Mouse (Mus musculus) heart, adult 11 months (tissue): ENCODE results near the gene Gm10337.

Experiments used
- DNase-seq: peaks from one replicate; pipeline ENCODE4 v3.0.0; 2022

Gene Gm10337

DNA sequence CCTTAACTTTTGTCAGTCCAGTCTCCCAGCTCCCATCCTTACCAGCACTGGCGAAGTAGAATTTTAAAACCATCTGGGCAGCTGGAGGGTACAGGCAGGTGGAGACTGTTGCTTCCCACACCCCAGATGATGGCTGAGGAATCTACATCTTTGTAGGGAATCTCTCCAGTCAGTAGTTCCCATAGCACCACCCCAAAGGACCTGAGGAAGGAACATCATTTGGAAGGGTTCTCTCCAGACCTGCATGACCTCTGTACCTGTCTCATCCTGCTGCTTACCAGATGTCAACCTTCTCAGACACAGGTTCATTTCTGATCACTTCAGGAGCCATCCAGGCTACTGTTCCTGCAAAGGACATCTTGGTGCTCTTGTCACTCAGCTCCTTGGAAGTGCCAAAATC lies at the start of gene Gm10337:
TSS of gene Gm10337 (plus strand) at position 276 of the 400 bp plus-strand sequence.
- DNase-seq, result peak; percentile 82

DNA sequence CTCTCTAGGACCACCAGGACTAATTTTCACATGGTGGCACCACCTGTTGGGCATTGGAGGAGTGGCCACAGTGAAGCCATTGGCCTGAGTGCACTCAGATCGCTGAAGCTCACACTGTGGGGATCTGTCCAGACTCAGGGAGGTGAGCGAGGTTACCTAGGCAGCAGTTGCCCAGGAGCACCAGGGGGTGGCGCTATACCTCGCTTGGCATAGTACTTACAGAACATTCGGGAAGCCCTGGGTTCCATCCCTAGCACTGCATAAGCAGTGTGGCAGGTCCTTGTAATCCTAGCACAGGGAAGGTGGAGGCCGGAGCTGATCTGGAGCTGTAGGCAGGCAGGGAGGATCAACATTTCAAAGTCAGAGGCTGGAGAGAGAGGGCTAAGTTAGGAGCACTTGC lies 47.5 kb upstream of the Gm10337 start:
- peak; percentile 91 for DNase-seq

DNA sequence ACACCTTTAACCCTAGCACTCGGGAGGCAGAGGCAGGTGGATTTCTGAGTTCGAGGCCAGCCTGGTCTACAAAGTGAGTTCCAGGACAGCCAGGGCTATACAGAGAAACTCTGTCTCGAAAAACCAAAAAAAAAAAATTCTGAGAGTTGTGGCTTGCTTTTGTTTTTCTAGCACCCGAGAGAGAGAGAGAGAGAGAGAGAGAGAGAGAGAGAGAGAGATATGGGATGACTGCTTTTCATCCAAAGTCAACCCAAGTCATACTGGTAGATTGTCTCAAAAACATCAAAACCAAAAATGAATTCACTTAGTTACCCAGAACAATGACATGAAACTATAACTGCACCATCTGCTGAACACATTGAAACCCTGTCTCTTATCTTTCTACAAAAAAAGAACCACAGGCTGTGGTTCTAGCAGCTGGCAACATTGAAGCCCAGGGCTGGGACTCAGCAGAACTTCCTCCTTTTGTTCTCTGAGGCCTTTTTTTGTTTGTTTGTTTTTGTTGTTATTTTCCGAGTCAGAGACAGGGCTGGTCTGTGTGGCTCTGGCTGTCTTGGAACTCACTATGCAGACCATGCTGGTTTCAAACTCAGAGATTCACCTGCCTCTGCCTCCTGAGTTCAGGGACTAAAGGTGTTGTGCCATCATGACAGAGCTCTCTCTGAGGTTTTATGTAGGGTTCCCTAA lies 45.3 kb upstream of the Gm10337 start:
- peak; percentile 97 for DNase-seq

DNA sequence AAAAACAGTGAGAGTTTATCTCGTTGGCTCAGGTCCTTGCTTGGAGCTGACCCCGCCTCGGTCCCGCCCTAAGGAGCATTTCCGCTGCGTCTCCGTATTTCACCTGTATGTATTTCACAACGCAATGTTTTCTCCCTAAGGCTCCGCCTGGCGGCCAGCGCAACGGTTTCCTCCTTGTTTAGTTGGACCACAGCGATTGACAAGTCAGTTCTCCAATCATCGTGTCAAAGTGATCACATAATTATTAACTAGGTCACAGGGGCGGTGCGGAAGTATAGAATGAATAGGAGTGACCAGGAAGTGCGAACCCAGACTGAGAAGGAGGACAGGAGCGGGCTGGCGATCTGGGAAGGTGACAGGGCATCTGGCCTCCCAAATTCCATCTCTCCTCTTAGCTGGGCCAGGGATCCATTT lies 44.6 kb upstream of the Gm10337 start, which contains the start of gene Prr13:
TSS of gene Prr13 (plus strand) at position 125 of the 414 bp plus-strand sequence.
- peak; percentile 99 for DNase-seq

DNA sequence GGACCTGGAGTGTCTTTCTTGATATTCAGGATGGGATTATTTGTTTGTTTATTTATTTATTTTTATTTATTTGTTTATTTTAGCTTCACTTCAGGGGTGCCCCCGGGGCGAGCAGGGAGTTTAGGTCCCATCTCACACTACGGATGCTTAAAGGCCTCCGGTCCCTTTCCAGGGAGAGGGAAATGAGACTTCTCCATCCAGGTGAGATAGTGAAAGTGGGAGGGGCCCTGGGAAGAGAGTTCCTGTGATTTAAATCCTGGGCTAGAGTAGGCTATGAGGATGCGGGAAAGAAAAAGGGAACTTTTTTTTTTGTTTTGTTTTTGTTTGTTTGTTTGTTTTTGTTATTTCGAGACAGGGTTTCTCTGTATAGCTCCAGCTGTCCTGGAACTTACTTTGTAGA lies 44.1 kb upstream of the Gm10337 start:
- peak; percentile 93 for DNase-seq

DNA sequence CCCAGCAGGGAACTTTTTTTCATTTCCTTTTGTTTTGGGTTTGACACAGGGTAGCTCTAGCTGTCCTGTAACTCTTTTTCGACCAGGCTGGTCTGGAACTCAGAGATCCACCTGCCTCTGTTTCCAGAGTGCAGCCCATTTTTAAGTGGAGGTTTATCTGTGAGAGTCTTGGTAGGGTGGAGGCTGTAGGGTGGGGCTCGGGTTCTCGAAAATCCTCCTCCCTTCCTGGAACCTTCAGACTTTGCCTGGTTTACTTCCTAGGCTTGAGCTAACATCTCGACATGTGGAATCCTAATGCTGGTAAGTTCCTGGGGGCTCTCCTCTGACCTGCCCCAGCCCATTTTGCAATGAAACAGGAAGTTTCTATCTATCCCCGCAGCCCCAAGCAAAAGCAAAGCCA lies 43.7 kb upstream of the Gm10337 start:
- peak; percentile 87 for DNase-seq

DNA sequence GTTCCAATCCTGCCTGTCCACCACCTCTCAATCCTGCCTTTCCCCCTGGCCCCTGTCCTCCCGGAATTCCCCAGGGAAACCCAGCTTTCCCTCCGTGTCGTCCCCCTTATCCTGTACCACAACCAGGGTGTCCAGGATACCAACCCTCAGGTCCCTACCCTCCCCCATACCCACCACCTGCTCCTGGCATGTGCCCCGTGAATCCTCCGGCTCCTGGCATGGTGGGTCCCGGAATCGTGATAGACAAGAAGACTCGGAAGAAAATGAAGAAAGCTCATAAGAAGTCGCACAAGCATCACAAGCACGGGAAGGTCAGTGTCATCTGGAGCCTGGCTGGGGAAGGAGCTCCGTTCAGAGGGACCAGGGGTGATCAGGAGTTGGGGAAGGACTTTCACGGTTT lies 43.1 kb upstream of the Gm10337 start:
- DNase-seq, result peak; percentile 95

DNA sequence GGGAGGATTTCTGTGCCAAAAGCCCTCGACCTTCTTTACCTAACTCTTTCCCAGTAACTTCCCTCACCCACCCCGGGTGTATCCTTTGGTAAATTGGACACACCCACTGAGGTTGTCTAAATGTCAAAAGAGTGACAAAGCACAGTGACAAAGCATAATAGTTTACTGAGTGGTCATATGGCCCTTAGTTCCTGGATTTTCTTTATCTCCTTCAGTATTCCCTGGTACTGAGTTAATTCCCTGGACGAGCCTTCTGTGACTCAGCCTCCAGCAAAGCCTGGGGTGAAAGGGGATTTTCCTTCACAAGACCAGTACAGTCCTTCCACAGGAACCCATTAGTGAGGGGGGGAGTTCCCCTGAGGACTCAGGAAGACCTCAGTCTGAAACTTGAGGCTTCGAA lies 42.6 kb upstream of the Gm10337 start:
- peak; percentile 93 for DNase-seq

DNA sequence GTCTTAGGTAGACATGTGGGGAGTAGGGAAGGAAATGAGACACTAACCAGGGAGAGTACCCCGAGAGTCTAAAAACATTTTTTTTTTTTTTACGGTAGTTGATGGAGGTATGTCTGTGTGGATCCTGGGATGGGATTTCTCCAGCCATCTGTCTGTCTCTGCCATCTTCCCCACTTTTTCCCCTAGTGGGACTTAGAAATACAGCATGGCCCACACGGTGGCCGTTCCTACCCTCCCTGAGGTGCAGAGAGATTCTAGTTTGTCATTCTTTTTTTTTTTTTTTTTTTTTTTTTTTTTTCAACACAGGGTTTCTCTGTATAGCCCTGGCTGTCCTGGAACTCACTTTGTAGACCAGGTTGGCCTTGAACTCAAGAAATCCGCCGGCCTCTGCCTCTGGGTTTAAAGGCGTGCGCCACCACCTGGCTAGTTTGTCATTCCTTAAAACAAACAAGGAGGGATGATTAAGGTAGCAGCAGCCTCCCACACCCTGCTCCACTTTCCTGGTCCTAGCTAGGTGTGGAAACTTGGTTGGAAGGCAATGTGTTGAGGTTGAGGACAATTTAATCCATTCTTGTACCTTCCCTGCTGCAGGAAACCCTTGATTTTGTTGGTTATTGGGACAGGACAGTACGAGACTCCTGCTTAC lies 42.0 kb upstream of the Gm10337 start:
- DNase-seq, result peak; percentile 55

DNA sequence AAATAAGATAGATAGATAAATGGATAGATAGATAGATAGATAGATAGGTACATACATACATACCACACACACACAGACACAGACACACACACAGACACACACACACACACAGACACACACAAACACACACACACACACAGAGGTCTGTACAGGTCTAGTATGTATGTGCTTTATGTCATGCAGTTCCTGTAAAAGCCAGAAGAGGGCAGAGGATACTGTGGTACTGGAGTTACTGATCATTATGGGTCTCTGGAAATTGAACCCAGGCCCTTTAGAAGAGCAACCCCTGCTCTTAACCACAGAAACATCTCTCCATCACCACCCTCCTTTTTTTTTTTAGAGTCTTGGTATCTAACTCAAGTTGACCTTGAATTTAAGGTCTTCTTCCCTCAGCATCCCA lies 39.9 kb upstream of the Gm10337 start:
- peak; percentile 59 for DNase-seq

DNA sequence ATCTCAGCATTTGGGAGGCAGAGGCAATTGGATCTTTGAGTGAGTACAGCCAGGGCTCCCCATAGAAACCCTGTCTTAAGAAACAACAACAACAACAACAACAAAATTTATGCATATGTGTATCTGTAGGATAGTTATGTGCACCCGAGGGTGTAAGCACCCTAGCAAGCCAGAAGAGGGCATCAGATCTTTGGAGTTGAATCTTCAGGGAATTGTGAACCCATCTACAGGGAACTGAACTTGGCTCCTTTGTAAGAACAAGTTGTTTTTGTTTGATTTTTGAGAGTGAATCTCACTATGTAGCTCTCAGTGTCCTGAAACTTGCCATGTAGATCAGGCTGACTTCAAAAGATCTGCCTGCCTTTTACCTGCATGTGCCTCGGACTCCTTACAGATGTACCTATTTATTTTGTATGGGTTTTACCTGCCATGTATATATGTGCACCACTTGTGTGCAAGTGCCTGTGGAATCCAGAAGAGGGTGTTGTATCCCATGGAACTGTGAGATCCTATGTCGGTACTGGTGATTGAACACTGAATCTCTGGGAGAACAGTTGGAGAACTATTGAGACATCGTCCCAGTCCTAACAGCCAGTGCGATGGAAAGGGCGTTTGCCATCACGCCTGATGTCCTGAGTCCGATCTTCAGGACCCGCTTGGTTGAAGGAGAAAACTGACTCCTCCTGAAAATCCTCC lies 34.7 kb upstream of the Gm10337 start:
- peak; percentile 86 for DNase-seq

DNA sequence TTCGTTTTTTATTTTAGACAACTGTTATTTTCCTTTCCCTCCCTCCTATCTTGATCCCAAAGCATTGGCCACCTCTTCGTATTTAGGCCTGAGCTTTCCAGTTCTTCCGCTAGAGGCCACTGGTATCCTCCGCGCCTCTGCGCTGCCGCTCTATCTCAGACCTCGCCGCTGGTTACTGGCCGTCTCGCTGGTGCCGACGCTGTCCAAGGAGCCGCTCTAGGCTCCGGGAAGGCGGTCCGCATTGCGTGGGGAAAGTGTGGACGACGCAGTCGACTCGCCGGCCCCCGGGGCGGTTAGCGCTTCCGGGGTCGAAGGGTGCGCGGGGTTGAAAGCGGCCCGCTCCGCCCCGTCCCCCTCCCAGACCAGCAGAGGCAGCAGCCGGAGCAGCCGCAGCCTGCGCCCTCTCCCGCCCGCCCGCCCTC lies 33.3 kb upstream of the Gm10337 start, which contains the start of gene Pcbp2:
TSS of gene Pcbp2 (plus strand) at position 357 of the 422 bp plus-strand sequence.
- DNase-seq, result peak; percentile 100

DNA sequence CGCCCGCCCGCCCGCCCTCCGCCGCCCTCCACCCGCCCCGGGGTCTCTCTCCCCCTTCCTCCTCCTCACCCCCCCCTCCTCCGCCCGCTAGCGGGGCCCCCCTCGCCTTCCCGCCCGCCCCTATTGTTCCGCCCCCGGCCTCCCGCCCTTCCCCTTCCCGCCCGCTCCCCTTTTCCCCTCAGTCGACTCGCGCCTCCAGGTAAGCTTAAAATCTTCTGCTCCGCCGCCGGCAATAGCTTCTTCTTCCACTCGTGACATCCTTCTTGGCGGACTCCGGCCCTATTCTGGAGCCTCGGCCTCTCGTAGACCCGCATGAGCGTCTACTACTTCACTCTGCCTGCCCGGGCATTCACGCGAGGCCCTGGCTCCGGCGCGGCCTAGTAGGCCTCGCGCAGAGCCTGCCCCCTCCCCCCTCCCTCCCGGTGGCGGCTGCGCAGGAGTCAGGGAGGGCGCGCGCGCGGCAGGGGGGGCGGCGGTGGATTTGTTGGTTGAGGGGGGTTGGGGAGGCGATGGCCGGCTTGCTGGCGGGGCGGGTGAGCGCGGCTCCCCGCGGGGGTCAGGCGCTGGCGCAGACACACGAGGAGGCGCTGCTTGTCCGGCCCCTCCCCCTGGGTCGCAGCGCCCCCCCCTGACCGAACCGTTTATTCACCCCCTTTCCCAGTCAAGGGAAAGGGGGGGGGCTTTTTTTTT lies 32.8 kb upstream of the Gm10337 start:
- peak; percentile 99 for DNase-seq

DNA sequence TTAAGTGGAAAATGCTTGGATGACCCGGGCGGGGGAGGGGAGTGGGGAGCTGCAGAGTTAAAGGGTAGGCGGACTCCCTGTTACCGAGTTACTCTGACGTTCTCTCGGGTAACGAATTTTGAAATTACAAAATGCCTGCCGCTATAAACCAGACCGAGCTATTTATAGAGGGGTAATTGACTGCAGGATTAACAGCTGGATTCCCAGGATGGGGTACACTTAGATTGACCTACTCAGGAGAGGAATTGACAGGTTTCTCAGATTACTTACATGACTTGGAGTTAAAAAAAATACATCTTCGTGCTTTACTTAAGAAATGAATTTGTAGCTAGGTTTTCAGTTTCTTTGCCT lies 32.3 kb upstream of the Gm10337 start:
- no peak for DNase-seq

DNA sequence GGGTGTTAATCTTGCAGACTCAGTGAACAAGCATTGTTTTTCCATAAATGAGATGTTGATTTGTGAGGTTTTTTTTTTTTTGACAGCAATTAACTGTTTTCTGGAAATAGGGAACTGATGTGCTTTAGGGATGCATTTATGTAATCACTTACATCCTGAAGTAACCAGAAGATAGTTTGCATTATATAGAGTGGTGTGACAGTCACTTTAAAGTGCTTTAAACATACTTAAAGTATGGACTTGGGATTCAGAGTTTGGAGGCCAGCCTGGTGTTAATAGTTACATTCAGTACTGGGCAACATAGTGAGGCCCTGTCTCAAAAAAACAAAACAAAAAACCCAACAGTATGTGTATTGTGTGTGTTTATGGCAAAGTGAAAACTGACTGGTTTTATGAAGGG lies 31.8 kb upstream of the Gm10337 start:
- peak; percentile 4 for DNase-seq

DNA sequence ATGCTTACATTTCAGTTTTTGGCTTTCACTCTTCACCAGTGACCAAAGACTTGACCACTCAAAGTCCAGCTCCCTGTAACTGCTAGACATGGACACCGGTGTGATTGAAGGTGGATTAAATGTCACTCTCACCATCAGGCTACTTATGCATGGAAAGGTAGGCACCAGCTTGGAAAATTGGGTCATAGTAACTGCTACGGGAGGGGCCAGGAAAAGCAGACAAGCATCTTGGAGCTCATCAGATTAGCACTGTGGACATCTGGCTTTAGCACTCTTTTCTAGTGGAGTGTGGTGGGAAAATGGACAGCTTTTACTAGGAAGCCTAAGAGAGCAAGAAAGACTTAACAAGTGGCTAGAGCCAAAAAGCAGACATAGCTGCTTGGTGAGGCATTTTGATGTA lies 30.3 kb upstream of the Gm10337 start:
- DNase-seq, result peak; percentile 85

DNA sequence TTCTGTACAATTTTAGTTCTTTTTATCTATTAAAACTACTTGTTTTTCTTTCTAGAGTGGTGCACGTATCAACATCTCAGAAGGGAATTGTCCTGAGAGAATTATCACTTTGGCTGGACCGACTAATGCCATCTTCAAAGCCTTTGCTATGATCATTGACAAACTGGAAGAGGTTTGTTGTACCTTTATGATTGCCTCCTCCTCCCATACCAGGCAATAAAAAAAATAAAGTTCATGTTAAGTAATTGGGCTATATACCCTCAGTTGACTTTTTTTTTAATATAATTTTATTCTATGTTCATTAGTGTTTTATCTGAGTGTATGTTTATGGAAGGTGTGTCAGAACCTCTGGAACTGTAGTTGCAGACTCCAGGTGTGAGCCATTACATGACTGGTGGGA lies 29.0 kb upstream of the Gm10337 start:
- DNase-seq, result peak; percentile 41

DNA sequence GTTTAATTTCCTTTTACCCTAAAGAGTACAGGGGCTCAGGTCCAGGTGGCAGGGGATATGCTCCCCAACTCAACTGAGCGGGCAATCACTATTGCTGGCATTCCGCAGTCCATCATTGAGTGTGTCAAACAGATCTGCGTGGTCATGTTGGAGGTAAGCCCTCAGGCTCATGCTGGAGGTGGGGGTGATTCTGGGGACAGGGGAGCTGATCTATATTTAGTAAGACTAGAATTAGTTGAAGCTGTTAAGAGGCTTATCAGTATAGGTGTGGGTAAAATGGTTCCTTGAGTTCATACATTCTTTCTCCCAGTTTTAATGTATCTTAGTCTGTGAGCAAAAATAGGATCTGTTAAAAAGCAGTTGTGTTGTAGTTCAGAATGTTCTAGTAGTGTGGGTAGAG lies 20.4 kb upstream of the Gm10337 start:
- peak; percentile 87 for DNase-seq

DNA sequence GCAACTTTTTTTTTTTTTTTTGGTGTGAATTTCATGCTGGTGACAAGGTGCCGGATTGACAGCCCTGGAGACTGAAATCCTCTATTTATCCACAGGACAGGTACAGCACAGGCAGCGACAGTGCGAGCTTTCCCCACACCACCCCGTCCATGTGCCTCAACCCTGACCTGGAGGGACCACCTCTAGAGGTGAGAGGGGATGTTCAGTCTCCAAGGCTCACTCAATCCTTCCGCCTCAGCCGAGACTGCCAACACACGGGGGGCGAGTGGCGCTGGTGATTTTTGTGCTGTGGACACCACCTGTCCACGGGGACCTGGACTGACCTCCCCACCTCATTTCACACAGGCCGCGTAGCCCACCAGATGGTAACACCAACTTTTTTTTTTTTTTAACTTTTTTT lies 17.7 kb upstream of the Gm10337 start:
- peak; percentile 88 for DNase-seq

DNA sequence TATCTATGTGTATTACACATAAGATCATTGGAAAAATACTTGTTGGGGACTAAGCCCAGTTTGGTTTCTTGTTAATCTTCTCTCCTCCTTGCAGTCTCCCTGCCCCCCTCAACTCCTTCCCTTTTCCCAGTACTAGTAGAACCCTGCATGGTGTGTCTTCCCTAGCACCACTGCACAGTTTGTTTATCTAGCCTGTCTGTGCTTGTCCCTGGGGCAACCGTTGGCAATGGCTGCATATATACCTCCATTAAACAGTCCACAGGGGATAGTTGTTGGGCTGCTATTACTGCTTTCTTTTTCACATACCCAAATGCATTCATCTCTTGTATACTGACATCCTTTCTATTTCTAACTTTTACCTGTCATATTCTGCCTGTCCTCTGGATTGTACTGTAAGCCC lies 15.9 kb upstream of the Gm10337 start:
- peak; percentile 55 for DNase-seq

DNA sequence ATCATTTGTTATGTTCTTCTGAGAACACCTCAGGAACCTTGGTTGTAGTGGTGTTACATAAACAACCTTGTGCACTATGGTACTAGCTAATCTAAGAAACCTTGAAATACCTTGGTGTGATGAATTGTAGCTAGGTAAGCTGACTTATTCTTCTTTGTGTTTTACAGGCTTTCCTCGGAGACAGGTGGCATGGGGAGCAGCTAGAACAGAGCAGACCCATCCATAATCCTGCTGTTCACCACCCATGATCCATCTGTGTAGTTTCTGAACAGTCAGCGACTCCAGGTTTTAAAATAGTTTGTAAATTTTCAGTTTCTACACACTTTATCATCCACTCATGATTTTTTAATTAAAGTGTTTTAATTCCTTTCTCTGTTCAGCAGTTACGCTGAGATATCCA lies 5.2 kb upstream of the Gm10337 start:
- DNase-seq, result peak; percentile 41

DNA sequence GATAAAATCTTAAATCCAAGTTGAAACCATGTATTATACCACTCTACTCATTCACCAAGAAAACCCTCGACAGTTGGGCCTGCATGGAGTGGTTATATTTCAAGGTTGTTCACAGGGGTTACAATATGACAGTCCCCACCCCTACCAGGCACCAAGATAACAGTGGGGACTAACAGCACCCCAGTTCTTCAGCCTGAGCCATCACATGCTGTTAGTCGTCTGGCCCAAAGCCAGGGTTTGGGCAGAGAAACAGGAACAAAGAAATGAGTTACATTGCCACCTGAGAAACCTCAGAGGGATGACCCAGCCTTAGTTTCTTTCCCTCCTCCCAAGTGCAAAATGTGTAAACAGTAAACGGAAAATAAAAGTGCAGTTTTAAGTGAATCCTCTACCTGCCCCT lies 4.2 kb upstream of the Gm10337 start:
- peak; percentile 82 for DNase-seq

DNA sequence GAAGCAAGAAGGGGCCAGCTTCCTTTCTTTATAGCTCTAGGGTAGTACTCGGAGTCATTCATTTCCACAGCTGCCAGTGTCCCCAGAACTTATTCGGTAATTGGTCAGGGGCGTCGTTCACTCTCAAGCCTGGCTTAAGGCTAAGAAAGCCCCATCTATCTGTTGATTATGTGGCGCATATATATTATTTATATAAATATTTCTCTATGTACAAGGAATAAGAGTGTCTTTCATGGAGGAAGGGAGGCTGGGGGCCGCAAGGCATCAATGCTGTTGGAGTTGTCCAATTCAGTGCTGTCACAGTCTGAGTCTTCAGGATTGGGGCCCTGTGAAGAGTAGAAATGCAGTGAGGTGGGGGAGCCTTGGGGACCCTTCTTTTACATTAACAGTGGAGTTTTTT lies 3.7 kb upstream of the Gm10337 start:
- DNase-seq, result peak; percentile 61
